Mouse (Mus musculus): ENCODE results near the gene Srgap3.
"Not testable (repeated sequence)": the region's sequence is repeated elsewhere in the genome, so short reads cannot be mapped to it uniquely, and the experiment has no call there.

Gene Srgap3

GRCm38 (mm10) chr6:112862465-112862864, 84.6 kb downstream of the Srgap3 start:
- DNase-seq (ENCODE audit: extremely low read depth, low read depth) = no peak

DNA sequence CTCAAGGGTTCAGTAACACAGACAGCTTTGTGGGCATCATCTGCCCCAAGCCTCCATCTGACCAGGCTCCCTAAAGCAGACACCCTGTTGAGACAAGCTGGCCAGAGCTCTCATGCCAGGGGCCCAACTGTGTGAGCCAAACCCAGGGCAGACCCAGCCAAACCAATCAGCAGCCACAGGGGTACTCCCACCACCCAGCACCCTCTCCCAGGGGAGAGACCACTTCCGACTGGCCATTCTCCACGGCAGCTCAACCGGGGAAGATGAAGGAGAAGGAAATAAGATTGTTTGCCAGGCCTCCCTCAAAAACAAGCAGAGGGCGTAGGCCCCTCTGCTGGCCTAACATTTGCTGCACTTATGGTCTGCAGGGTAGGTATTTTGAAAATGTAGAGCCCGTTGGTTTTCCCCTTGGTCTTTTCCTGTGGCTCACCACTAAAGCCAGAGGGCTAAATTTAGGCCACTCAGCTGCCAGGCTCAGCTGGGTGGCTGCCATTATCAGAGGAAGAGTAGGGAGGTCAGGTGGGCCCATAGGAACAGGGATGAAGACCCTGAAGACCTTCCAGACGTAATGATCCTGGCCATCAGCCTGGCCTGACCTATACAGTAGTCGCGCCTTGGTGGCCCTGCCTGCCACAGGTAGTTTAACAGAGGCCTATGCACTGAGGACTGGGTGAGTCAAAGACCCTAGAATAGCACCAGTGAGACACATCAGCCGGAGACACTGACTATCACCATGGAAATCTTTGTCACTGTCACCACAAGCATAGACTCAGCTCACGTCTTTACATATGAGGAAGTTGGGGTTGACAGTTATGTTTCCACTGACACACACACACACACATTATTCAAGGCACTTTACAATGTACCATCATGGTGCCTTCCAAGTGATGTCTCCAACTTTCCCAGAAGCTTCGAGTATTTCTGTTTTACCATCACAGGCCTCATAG, 85.4 kb downstream of the Srgap3 start:
- peak; percentile 3 for DNase-seq (ENCODE audit: extremely low read depth, low read depth)

DNA sequence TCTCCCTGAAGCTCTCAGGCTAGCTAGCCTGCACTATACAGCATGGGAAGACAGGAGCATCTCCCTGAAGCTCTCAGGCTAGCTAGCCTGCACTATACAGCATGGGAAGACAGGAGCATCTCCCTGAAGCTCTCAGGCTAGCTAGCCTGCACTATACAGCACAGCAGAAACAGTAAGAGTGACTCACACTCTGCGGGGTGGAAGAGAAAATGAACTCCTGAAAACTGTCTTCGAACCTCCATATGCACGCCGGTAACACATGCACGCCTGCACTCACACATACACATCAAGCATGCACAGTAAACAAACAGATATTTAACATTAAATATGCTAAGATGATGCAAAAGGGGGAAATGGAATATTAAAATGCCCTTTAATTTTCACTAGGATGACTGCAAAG, 86.8 kb downstream of the Srgap3 start:
- DNase-seq (ENCODE audit: extremely low read depth, low read depth) = not testable (repeated sequence)

- DNase-seq (ENCODE audit: extremely low read depth, low read depth) = no peak
Observed at GRCm38 (mm10) chr6:112857057-112857456, 90.0 kb downstream of the Srgap3 start.

DNA sequence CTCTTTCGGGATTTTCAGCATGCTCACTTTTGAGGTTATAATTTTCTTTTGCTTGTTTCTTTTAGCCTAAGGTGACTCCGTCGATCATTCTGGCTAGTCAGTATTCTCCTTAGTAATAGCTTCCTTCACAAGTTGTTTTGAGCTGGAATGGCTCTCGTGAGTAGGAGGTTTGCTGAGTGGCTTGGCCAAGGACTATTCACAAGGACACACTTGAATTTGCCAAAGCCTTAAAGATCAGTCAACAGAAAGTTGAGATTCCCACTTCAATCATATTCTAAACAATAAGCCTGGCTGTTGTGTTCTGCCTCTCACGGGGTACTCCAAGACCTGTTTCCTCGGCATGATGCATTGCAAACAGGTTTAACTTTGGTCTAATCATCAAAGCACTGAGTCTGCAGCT, 91.9 kb downstream of the Srgap3 start:
- no peak for DNase-seq (ENCODE audit: extremely low read depth, low read depth)

DNA sequence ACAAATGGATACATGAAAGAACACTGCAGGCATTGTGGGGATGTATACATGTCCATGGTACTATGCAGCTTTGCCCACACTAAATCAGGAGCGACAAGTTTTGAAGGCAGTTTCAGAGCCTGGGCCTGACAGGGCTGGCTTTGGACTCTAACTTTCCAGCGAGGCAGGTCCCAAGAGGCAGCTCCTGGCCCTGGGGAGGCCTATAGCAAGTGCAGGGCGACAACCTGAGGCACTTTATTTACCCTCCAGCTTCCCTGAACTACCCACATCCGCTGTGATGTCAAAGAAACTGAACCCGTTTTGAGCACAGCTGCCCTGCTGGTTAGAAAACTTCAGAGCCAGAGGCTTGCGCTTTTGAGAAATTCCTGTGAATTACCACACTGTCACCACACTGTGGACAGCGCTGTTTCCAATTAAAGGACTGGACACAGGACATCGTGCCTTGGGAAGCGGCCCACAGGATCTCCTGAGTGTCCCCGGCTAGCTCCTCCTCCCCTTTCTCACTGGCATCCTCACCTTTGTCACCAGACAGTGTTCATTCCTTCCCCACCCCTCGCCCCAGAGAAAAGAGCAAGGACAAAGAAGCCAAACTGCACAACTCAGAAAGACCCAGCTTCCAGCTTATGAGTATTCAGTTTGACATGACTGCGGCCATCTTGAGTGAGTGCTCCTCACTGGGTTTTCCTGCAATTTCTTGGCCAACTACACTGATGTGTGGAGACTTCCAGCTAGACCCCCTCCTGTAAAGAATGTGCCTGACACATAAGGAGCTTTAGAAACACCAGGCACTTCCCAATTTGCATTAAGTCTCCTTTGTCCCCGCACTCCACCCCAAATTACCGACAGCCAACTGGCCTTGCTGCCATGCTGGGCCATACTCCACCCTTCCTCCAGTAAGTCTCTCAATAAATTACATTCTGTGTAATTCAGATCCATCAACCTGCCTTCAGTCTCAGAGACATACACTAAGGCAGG, 94.5 kb downstream of the Srgap3 start:
- no peak for DNase-seq (ENCODE audit: extremely low read depth, low read depth)

DNA sequence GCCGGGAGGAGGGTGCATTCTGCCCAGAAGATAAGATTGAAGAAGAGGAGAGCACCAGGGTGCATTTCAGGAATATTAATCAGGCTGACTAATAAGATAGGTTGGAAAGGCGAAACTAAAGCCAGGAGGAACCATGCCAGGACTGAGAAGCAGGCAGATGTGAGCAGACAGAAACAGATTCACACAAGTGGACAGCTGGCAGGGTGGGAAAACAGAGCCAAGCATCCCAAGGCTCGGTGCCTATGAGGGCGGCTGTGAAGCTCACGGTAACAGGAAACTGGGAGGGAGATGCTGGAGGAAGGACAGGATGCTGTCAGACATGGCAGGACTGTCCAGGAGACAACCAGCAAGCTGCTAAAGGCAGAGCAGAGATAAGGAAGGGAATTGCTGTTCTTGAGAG, 96.3 kb downstream of the Srgap3 start:
- DNase-seq (ENCODE audit: extremely low read depth, low read depth) = no peak

DNA sequence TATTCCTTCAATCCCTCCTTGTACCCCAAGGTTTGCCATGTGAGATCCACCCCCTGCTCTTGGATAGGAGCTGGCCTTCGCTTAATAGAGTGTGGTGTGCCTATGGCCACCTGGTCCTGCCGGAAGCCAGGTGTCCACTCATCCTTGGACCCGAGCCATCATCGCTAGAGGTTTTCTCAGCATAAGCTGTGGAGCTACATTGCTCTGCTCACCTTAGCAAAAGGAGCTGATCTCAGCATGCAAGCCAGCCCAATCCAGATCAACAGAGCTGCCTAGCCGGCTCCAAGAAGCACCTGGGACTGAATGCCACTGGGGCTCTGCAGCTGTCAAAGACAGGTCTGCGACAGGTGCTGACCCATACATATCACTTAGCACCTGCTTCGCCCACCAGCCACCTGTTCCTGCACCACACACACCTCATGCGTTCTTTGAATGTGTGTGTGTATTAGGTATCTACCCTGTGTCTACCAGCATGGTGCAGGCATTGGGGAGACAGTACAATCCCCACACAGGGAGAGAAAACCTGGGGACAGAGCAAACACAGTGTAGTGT, 98.4 kb downstream of the Srgap3 start:
- DNase-seq (ENCODE audit: extremely low read depth, low read depth) = no peak

- no peak for DNase-seq (ENCODE audit: extremely low read depth, low read depth)
Observed at GRCm38 (mm10) chr6:112846863-112847262, 100.2 kb downstream of the Srgap3 start.

DNA sequence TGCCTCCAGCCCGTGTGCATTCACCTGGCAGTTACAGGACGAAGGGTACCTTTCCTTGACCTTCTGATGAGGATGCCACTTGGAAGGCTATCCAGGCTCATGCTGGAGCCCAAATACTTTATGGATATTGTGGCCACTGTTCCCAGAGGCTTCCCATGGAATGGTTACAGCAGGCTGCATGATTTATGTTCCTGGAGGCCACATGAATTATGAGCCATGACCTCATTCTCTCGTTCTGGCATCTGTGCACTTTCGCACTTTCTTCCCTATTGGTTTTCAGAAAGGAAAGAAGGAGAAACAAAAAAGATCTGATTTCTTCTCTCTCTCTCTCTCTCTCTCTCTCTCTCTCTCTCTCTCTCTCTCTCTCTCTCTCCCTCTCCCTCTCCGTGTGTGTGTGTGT, 104.6 kb downstream of the Srgap3 start:
- no peak for DNase-seq (ENCODE audit: extremely low read depth, low read depth)

DNA sequence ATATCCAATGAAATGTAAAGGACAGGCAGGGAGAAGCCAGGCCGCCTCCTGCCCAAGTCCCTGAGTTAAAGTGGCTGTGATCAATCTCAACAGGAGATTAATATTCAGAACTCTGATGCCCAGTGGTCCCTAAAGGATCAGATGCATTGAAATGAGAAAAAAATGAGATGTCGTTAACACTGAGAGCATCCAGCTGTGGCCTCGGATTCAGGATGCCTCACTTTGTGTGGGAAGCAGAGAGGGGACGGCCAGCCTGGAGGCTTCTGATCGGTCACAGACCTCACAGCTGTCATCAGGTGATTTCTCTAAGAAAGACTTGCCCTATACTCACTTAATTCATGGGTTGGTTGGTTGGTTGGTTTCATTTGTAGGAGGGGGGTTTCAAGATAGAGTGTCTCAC, 106.7 kb downstream of the Srgap3 start:
- no peak for DNase-seq (ENCODE audit: extremely low read depth, low read depth)

GRCm38 (mm10) chr6:112839391-112839790, 107.7 kb downstream of the Srgap3 start:
- no peak for DNase-seq (ENCODE audit: extremely low read depth, low read depth)

- no peak for DNase-seq (ENCODE audit: extremely low read depth, low read depth)
Observed at GRCm38 (mm10) chr6:112838879-112839278, 108.2 kb downstream of the Srgap3 start.

- DNase-seq (ENCODE audit: extremely low read depth, low read depth) = no peak
Observed at GRCm38 (mm10) chr6:112836712-112837111, 110.4 kb downstream of the Srgap3 start.

DNA sequence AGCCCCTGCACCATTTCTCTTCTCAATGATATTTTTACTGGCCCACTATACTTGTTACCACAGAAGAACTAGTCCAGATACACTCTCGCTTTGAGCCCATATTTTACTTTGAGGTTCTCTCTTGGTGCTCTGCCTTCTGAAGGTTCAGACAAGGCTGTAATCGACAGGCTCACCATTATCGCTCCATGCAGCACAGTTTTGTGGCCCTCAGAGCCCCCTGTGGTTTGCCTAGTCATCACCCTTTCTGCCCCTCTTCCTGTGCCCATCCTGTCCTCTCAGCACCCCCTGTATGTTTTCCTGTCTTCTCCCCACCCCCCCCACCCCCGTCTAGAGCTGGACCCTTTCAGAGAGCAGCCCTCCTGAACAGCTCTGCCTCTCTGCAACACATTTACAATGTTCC, 111.7 kb downstream of the Srgap3 start:
- DNase-seq (ENCODE audit: extremely low read depth, low read depth) = no peak

DNA sequence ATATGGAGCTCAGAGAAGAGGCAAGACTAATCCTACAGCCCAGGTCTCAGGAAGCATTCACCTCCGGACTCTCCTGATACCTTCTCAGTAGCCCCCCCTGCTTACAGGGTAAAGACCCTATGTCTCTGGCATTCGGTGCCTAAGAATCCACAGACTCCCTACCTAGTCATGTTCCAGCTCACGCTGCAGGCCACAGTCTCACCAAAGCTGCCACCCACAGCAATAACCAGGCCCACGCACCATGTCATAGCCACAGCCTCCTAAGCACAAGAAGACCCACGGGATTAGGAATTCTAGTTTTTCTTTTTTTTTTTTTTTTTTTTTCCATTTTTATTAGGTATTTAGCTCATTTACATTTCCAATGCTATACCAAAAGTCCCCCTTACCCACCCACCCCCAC, 112.6 kb downstream of the Srgap3 start:
- no peak for DNase-seq (ENCODE audit: extremely low read depth, low read depth)

DNA sequence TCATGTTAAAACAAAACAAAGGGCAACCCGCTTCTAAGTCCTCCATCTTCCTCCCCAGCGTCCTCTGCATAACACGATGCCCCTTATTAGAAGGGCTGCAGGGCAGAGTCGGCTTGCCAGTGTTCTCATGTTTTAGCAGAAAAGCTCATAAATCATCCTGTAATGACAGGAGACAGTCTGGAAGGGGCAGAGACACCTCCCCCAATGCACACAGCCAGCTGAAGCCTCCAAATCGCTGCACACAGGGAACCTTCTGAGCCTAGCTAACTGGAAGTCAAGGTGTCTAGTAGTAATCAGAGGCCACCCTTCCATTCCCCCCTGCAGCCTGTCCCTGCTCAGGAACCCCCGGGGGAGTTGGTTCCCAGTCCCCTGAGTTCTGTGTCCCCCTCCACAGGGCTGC, 113.3 kb downstream of the Srgap3 start:
- DNase-seq (ENCODE audit: extremely low read depth, low read depth) = no peak

DNA sequence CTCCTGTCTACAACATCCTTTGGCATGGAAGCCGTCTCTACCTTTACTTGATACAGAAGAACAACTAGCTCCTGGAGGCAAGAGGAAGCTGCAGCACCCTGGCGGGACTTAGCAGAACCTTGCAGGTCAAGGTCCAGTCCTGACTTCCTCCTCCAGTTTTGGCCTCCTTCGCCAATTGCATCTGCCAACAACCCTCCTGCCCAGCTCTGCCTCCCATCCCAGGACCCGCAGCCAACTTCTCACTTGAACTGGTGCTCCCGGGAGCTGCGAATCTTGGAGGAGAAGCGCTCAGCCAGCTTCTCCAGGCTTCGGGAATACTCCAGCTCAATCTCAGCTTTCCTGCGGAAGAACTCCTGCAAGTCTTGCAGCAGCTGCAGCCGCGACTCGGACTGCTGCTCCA, 117.9 kb downstream of the Srgap3 start:
- no peak for DNase-seq (ENCODE audit: extremely low read depth, low read depth)

GRCm38 (mm10) chr6:112828420-112828819, 118.6 kb downstream of the Srgap3 start:
- DNase-seq (ENCODE audit: extremely low read depth, low read depth) = no peak

- DNase-seq (ENCODE audit: extremely low read depth, low read depth) = no peak
Observed at GRCm38 (mm10) chr6:112825657-112826056, 121.4 kb downstream of the Srgap3 start.

DNA sequence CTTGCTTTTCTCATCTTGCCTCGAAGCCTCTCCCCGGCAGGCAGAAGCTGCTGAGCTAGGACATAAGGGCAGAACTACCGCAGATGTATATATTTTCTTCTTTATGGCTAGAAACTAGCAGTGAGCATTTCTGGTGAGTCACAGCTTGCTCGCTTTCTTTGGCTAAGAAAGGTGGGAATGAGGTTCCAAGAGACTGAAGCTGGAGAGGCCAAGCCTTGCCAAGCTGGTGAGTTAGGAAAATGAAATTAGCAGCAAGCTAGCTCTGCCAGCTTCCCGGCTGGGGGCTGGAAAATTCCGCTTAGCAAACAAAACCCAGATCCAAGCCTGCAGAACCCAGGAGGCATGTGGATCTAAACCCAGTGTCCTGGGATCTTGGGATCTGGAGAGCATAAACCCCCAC, 124.0 kb downstream of the Srgap3 start:
- no peak for DNase-seq (ENCODE audit: extremely low read depth, low read depth)

Measured in MEL-GATA-1-ER (cell line).